Mouse (Mus musculus): ENCODE results near the gene Dcst2. TPM values are rescaled to one million over a fixed set of nuclear protein-coding genes. Genes with fewer than 3 reads are reported as not detected.

The Dcst2 gene
- polyA plus RNA-seq, 1 experiment from 2014 or later, result not detected

DNA sequence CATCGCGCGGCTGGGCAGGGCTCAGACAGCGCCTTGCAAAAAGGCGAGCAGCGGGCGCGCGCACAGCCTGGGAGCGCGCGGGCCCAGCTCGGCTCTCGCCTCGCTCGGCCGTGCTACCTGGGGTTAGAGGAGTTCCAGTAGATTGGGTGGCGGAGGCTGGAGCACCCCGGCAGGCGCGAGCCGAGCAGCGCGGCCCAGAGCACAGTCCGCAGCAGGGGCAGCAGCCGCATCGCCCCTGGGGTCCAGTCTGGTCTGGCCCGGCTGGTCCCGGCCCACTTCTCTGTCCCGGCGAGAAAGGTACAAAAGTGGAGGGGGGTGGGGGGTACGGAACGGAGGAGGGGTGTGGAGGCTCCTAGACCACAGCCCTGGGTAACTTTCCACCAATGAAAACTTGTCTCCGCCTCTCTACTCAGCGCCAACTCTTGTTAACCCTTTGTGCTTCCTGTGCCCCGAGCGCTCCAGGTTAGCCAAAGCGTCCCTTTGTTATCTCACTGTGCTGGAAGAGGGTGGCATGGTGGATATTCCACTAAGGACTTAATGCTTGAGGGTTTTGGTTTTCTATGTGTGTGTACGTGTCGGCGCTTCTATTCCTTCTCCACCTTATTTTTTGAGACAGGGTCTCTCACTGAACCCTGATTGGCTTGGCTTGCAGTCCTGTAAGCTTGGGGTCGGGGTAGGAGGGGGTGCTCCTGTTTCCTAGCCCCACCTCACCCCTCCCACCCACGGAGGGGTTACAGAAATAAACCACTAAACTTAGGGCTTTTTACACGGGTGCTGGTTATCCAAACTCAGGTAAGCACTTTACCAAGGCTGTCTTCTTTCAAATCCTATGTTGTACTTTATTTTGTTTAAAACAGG lies 23.8 kb upstream of the Dcst2 start, which contains the start of gene Efna4:
TSS of gene Efna4 (minus strand) at position 308 of the 858 bp plus-strand sequence.
- under 1% methylated on average over 44 of the region's 44 CpGs for WGBS
- H3K27ac ChIP-seq (ENCODE audit: low read depth, low read length), result peak within 1 kb of the TSS; percentile 60; the same call in 1 of the 2 replicates
- peak within 1 kb of the TSS; percentile 68 for H3K4me3 ChIP-seq (ENCODE audit: low read depth, low read length)
- ATAC-seq (ENCODE audit: low FRiP score) (peak; percentile 79), DNase-seq (ENCODE audit: low spot score, missing footprints) (peak; percentile 97)
- no peaks in the 10 kb centered on the region for H3K36me3 ChIP-seq (ENCODE audit: control insufficient read depth, insufficient read depth, low read length)
- H3K27me3 ChIP-seq (ENCODE audit: control insufficient read depth, insufficient read depth, low read length), result peaks cover 5% of the 10 kb centered on the region; the same call in 1 of the 2 replicates
- H3K9me3 ChIP-seq (ENCODE audit: control insufficient read depth, low read length), result no peaks in the 10 kb centered on the region
- H3K4me2 ChIP-seq, result peak within 1 kb of the TSS; percentile 55
- peak within 1 kb of the TSS; percentile 90 for H3K9ac ChIP-seq (ENCODE audit: low read length)
- peaks cover 28% of the 10 kb centered on the region for H3K4me1 ChIP-seq (ENCODE audit: control insufficient read depth, insufficient read depth, low read length)

DNA sequence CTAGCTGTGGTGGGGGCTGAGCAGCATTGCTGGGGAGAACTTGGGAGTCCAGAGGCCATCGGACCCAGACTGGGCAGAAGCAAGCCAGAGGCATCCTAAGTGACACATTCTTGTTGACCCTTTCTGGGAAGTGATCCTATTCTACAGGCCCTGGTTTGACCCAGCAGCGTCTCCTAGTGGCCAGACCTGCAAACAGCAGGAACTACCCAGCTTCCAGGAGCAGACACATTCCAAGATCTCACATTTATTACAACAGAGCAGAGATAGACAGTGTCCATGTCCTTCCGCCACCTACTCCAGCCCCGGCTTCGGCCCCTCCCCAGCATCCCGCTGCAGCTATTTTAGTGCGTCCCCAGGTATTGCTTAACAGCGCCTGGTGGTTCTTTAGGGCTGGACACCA lies 22.4 kb upstream of the Dcst2 start:
- no peak overlapping the region for H3K9ac ChIP-seq (ENCODE audit: low read length)
- peak; percentile 99 for DNase-seq (ENCODE audit: low spot score, missing footprints)
- peaks cover 5% of the 10 kb centered on the region; the same call in 1 of the 2 replicates for H3K27me3 ChIP-seq (ENCODE audit: control insufficient read depth, insufficient read depth, low read length)
- H3K36me3 ChIP-seq (ENCODE audit: control insufficient read depth, insufficient read depth, low read length), result no peaks in the 10 kb centered on the region
- no peak overlapping the region for H3K27ac ChIP-seq (ENCODE audit: low read depth, low read length)
- H3K9me3 ChIP-seq (ENCODE audit: control insufficient read depth, low read length), result no peaks in the 10 kb centered on the region
- H3K4me1 ChIP-seq (ENCODE audit: control insufficient read depth, insufficient read depth, low read length), result peaks cover 26% of the 10 kb centered on the region
- no peak overlapping the region for H3K4me3 ChIP-seq (ENCODE audit: low read depth, low read length)
- peak overlapping the region; percentile 5; the same call in 1 of the 2 replicates for H3K4me2 ChIP-seq
- WGBS, result 29% methylated on average over 8 of the region's 8 CpGs
- ATAC-seq (ENCODE audit: low FRiP score), result 0 out of 2 replicates have a peak, but pooled peaks have one; percentile 3

DNA sequence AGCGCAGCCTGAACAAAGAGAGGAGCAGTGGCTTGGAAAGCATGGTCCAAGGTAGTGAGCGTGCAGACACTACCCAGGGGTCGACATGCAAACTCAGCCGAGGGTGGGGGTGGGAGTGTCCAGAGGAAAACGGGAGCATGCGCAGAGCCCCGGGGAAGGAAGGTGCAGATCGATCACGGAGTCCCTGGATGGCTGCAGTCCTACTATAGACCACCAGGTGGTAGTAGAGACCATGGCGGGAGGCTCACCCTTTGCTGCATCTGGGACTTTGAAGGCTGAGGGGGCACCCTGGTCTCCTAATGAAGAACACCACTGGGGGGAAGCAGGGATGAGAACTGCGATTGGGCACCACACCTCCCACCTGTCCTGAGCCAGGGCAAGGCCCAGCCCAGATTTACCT lies 21.3 kb upstream of the Dcst2 start:
- H3K9me3 ChIP-seq (ENCODE audit: control insufficient read depth, low read length), result no peaks in the 10 kb centered on the region
- peaks cover 26% of the 10 kb centered on the region for H3K4me1 ChIP-seq (ENCODE audit: control insufficient read depth, insufficient read depth, low read length)
- WGBS, result 2% methylated on average over 11 of the region's 11 CpGs

DNA sequence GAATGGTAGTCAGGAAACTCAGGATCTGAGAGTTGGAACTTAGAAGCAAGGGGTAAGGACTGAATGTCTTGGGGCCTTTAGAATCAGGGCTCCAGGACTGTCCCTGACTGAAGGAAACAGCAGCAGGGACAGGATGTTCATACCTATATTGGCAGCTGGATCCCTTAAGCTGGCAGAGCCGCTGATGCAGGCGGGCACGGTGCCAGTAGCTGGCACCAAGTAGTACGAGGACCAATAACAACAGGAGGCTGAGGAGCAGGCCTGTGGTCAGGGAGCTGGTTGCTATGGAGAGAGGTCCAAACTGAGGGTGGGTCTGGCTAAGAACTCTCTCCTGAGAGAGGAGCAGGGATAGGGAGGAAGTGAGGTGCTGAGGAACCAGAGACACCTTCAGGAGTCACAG lies 20.0 kb upstream of the Dcst2 start:
- Histone ChIP-seq H3K36me3 (ENCODE audit: control insufficient read depth, insufficient read depth, low read length) (no peaks in the 10 kb centered on the region), H3K27ac (ENCODE audit: low read depth, low read length) (no peak overlapping the region), H3K27me3 (ENCODE audit: control insufficient read depth, insufficient read depth, low read length) (no peaks in the 10 kb centered on the region), H3K9ac (ENCODE audit: low read length) (no peak overlapping the region), H3K4me2 (no peak overlapping the region), H3K9me3 (ENCODE audit: control insufficient read depth, low read length) (no peaks in the 10 kb centered on the region), H3K4me3 (ENCODE audit: low read depth, low read length) (no peak overlapping the region), H3K4me1 (ENCODE audit: control insufficient read depth, insufficient read depth, low read length) (peaks cover 19% of the 10 kb centered on the region)
- 95% methylated on average over 4 of the region's 4 CpGs for WGBS
- ATAC-seq (ENCODE audit: low FRiP score), result no peak
- no peak for DNase-seq (ENCODE audit: low spot score, missing footprints)

More for the DNA sequence above, 21.3 kb upstream of the Dcst2 start:
- H3K4me2 ChIP-seq, result peak overlapping the region; percentile 51
- H3K27me3 ChIP-seq (ENCODE audit: control insufficient read depth, insufficient read depth, low read length), result no peaks in the 10 kb centered on the region
- no peak overlapping the region for H3K27ac ChIP-seq (ENCODE audit: low read depth, low read length)
- H3K9ac ChIP-seq (ENCODE audit: low read length), result 0 out of 2 replicates have a peak overlapping the region, but pooled peaks have one; percentile 44
- no peaks in the 10 kb centered on the region for H3K36me3 ChIP-seq (ENCODE audit: control insufficient read depth, insufficient read depth, low read length)
- ATAC-seq (ENCODE audit: low FRiP score) (peak; percentile 57), DNase-seq (ENCODE audit: low spot score, missing footprints) (peak; percentile 99)
- peak overlapping the region; percentile 18; the same call in 1 of the 2 replicates for H3K4me3 ChIP-seq (ENCODE audit: low read depth, low read length)

DNA sequence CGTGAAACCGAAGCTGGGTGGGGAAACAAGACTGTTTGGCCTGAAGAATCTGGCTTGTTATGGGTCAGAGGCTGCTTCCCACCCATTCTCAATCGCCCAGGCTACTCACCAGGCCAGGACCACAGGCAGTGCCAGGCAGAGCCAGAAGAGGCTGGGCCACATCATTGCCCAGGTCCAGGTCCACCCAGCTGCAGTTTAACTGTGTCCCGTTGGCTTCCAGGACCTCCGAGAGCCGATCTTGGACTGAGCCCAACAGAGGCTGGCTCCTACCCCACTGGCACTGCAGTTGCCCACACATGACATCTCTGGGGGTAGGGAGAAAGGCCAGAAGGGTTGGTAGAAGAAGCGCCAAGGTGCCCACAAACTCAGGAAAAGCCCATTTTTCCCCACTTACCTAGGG lies 18.5 kb upstream of the Dcst2 start:
- H3K27ac ChIP-seq (ENCODE audit: low read depth, low read length), result no peak overlapping the region
- no peak overlapping the region for H3K9ac ChIP-seq (ENCODE audit: low read length)
- peaks cover 4% of the 10 kb centered on the region; the same call in 1 of the 2 replicates for H3K27me3 ChIP-seq (ENCODE audit: control insufficient read depth, insufficient read depth, low read length)
- no peak overlapping the region for H3K4me3 ChIP-seq (ENCODE audit: low read depth, low read length)
- H3K4me1 ChIP-seq (ENCODE audit: control insufficient read depth, insufficient read depth, low read length), result peaks cover 12% of the 10 kb centered on the region
- H3K9me3 ChIP-seq (ENCODE audit: control insufficient read depth, low read length), result no peaks in the 10 kb centered on the region
- no peak overlapping the region for H3K4me2 ChIP-seq
- DNase-seq (ENCODE audit: low spot score, missing footprints) (no peak), ATAC-seq (ENCODE audit: low FRiP score) (no peak)
- WGBS, result 88% methylated on average over 7 of the region's 7 CpGs
- no peaks in the 10 kb centered on the region for H3K36me3 ChIP-seq (ENCODE audit: control insufficient read depth, insufficient read depth, low read length)

DNA sequence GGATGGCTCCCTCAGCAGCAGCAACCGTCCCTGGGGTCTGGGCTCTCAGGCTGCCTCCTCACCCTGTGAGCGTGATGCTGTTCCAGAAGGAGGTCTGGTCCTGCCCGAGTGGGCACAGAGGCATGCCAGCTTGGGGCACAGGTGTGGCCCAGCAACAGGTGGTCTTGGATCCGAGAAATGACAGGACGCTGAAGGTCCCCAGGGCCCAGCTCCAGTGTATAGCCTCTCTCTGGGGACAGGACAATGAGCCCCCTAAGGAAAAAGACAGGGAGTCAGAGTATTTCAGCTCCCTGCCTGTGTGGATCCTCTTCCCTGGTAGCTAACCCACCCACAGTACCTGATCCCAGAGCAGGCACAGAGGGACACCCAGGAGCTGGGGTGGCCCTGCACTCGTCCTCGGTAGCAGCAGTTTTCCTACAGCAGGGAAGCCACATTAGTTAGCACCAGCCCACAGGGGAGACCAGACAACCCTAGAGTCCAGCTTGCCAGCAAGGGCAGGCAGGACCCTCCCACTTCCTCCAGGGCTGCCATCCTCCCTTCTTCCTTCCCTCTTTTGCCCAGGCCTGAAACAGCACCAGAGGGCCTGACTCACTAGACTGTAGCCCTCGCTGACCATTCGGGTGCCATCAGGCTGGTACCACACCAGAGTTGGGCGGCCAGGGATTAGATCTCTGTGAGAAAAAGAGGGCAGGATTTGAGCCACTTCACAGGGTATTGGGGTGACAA lies 14.8 kb upstream of the Dcst2 start:
- WGBS, result 82% methylated on average over 10 of the region's 10 CpGs
- peaks cover 13% of the 10 kb centered on the region for H3K4me1 ChIP-seq (ENCODE audit: control insufficient read depth, insufficient read depth, low read length)
- 0 out of 2 replicates have a peak overlapping the region, but pooled peaks have one; percentile 3 for H3K4me2 ChIP-seq
- no peak for ATAC-seq (ENCODE audit: low FRiP score)
- no peak for DNase-seq (ENCODE audit: low spot score, missing footprints)
- H3K4me3 ChIP-seq (ENCODE audit: low read depth, low read length), result no peak overlapping the region
- H3K9me3 ChIP-seq (ENCODE audit: control insufficient read depth, low read length), result no peaks in the 10 kb centered on the region
- H3K27ac ChIP-seq (ENCODE audit: low read depth, low read length), result no peak overlapping the region
- peaks cover 10% of the 10 kb centered on the region for H3K27me3 ChIP-seq (ENCODE audit: control insufficient read depth, insufficient read depth, low read length)
- H3K36me3 ChIP-seq (ENCODE audit: control insufficient read depth, insufficient read depth, low read length), result no peaks in the 10 kb centered on the region
- H3K9ac ChIP-seq (ENCODE audit: low read length), result no peak overlapping the region

DNA sequence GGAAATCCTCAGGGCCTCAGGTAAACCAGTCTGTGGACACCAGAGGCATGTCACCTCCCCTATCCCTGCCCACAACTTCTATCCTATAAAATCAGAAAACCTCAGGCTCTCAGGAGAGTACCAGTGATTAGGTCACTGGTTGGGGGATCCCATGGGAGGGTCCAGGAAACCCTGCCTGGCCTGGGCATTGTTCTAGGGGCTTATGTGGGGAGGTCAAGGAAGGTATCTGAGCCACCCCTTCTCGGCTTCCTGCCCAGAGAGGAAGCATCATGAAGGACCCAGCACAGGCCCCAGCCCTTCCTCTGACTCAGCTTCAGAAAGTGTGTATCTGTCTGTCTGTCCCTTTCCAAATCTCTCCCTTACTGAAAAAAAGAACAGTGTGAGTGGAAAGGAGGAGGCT lies 13.9 kb upstream of the Dcst2 start:
- Histone ChIP-seq H3K27ac (ENCODE audit: low read depth, low read length) (no peak overlapping the region), H3K9me3 (ENCODE audit: control insufficient read depth, low read length) (no peaks in the 10 kb centered on the region), H3K27me3 (ENCODE audit: control insufficient read depth, insufficient read depth, low read length) (peaks cover 10% of the 10 kb centered on the region), H3K4me2 (no peak overlapping the region), H3K36me3 (ENCODE audit: control insufficient read depth, insufficient read depth, low read length) (no peaks in the 10 kb centered on the region), H3K9ac (ENCODE audit: low read length) (no peak overlapping the region), H3K4me3 (ENCODE audit: low read depth, low read length) (no peak overlapping the region), H3K4me1 (ENCODE audit: control insufficient read depth, insufficient read depth, low read length) (peaks cover 13% of the 10 kb centered on the region)
- DNase-seq (ENCODE audit: low spot score, missing footprints), result no peak
- ATAC-seq (ENCODE audit: low FRiP score), result no peak
- WGBS, result 55% methylated on average over 1 of the region's 1 CpGs

DNA sequence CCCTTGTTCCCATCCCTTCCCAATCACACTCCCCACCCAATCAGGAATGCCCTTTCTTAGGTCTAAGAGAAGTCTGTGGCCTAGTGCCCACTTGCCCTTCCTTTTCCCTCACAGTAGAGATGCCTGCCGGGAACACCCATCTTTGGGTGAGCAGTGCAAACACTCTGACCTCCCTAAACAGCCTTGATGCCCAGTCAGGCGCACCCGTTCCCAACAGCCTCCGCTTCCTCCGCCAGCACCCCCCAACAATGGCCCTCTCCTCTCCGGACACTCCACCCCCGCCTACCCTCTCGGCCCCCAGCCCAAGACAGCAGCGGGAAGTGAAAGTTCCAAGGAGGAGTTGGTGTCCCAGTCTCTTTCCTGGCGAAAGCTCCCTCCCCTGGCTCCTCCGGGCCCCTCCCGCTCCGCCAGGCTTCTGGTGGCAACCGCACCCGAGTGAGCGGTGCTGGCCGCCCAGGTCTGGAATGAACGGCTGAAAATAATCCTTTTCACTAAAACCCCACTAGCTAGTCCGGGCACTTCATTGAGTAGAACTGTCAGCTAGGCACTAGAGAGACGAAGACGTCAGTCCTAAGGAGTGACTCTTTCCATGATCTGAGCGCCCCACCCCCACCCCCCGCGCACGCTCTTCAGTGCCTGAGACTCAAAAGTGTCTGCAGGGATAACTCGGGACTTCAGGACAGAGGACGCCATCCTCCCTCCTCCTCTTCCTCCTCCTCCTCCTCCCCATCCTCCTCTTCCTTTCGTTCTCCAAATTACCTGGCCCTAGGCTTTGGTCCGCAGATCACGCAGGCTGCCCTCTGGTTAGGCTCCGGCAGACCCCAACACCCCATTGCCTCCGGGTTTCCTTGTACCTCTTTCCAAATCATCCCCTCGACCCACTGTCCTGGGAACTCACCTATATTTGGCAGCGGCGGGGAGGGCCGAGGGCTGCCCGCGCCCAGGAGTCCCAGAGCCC lies 12.6 kb upstream of the Dcst2 start:
- peak overlapping the region; percentile 95 for H3K4me2 ChIP-seq
- 1% methylated on average over 38 of the region's 38 CpGs for WGBS
- no peaks in the 10 kb centered on the region for H3K36me3 ChIP-seq (ENCODE audit: control insufficient read depth, insufficient read depth, low read length)
- H3K4me3 ChIP-seq (ENCODE audit: low read depth, low read length), result peak overlapping the region; percentile 57
- H3K27ac ChIP-seq (ENCODE audit: low read depth, low read length), result no peak overlapping the region; the same call in 1 of the 2 replicates
- peaks cover 10% of the 10 kb centered on the region for H3K27me3 ChIP-seq (ENCODE audit: control insufficient read depth, insufficient read depth, low read length)
- DNase-seq (ENCODE audit: low spot score, missing footprints), result peak; percentile 93
- peaks cover 13% of the 10 kb centered on the region for H3K4me1 ChIP-seq (ENCODE audit: control insufficient read depth, insufficient read depth, low read length)
- peak; percentile 51 for ATAC-seq (ENCODE audit: low FRiP score)
- peak overlapping the region; percentile 56 for H3K9ac ChIP-seq (ENCODE audit: low read length)
- H3K9me3 ChIP-seq (ENCODE audit: control insufficient read depth, low read length), result no peaks in the 10 kb centered on the region

All from midbrain, embryonic 11.5 days (tissue).